Mouse (Mus musculus): ENCODE measurements around the gene Ankrd55. TPM values are rescaled to one million over a fixed set of nuclear protein-coding genes. Genes with fewer than 3 reads are reported as not detected.

Ankrd55 gene
- polyA plus RNA-seq, 1 experiment = 10.0 TPM

GRCm38 (mm10) chr13:112363218-112363617 is 75.0 kb downstream of the Ankrd55 start:
- peak overlapping the region; percentile 53 for H3K4me3 ChIP-seq (ENCODE audit: control insufficient read depth, low read depth, low read length)
- peaks cover 14% of the 10 kb centered on the region for H3K4me1 ChIP-seq (ENCODE audit: control insufficient read depth, insufficient read depth, low read length)
- H3K36me3 ChIP-seq (ENCODE audit: control insufficient read depth, insufficient read depth, low read length) = no peaks in the 10 kb centered on the region
- H3K27ac ChIP-seq (ENCODE audit: control insufficient read depth, insufficient read depth, low read depth, low read length) = no peak overlapping the region
- TF ChIP-seq CTCF (IDR thresholded peaks at IDR 0.05; ENCODE audit: control insufficient read depth, insufficient read depth, insufficient replicate concordance, low read depth, low read length) (no peak), POLR2A (IDR thresholded peaks at IDR 0.05; ENCODE audit: control insufficient read depth, low read depth, low read length) (no peak)
- H3K27me3 ChIP-seq (ENCODE audit: control insufficient read depth, insufficient read depth, low read length) = no peaks in the 10 kb centered on the region

DNA sequence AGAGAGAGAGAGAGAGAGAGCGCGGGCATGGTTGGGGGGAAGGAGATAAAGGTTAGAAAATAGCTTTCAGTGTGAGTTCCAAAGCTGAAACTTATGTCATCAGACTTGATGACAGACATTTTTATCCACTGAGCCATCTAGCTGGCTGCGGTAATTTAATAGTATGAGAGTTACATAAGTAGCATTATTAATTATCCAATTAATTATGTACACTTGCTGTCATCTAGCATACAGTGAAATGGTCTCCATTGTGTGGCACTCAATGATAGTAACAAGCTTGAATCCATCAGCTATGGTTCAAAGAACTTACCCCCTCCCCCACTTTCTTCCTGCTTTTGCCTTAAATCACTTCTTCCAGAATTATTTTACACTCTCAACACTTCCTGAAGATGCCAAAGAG is 75.5 kb downstream of the Ankrd55 start:
- H3K36me3 ChIP-seq (ENCODE audit: control insufficient read depth, insufficient read depth, low read length) = no peaks in the 10 kb centered on the region
- TF ChIP-seq CTCF (IDR thresholded peaks at IDR 0.05; ENCODE audit: control insufficient read depth, insufficient read depth, insufficient replicate concordance, low read depth, low read length) = no peak
- TF ChIP-seq POLR2A (IDR thresholded peaks at IDR 0.05; ENCODE audit: control insufficient read depth, low read depth, low read length) = no peak
- H3K27me3 ChIP-seq (ENCODE audit: control insufficient read depth, insufficient read depth, low read length) = no peaks in the 10 kb centered on the region
- no peak overlapping the region for H3K27ac ChIP-seq (ENCODE audit: control insufficient read depth, insufficient read depth, low read depth, low read length)
- H3K4me3 ChIP-seq (ENCODE audit: control insufficient read depth, low read depth, low read length) = peak overlapping the region; percentile 53; the same call in 1 of the 2 replicates
- peaks cover 16% of the 10 kb centered on the region for H3K4me1 ChIP-seq (ENCODE audit: control insufficient read depth, insufficient read depth, low read length)

DNA sequence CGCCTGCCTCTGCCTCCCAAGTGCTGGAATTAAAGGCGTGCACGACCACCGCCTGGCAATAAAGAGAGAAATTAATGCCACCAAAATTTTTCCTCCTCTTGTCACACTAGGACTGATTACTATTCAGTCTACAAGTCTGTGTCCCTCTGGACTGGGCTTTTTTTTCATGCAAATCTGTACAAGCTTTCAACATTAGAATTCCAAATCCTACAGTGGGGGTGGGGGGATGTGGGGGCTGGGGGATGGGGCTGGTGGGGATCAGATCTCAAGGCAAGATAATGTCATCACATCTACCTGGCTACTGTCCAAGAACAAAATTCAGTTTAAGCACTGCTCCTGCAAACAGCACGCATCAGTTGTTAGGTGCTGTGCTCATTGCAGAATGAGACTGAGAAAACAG is 76.4 kb downstream of the Ankrd55 start:
- Histone ChIP-seq H3K4me3 (ENCODE audit: control insufficient read depth, low read depth, low read length) (no peak overlapping the region), H3K27ac (ENCODE audit: control insufficient read depth, insufficient read depth, low read depth, low read length) (no peak overlapping the region), H3K4me1 (ENCODE audit: control insufficient read depth, insufficient read depth, low read length) (peaks cover 18% of the 10 kb centered on the region), H3K27me3 (ENCODE audit: control insufficient read depth, insufficient read depth, low read length) (no peaks in the 10 kb centered on the region), H3K36me3 (ENCODE audit: control insufficient read depth, insufficient read depth, low read length) (no peaks in the 10 kb centered on the region)
- TF ChIP-seq POLR2A (IDR thresholded peaks at IDR 0.05; ENCODE audit: control insufficient read depth, low read depth, low read length) (no peak), CTCF (IDR thresholded peaks at IDR 0.05; ENCODE audit: control insufficient read depth, insufficient read depth, insufficient replicate concordance, low read depth, low read length) (no peak)

DNA sequence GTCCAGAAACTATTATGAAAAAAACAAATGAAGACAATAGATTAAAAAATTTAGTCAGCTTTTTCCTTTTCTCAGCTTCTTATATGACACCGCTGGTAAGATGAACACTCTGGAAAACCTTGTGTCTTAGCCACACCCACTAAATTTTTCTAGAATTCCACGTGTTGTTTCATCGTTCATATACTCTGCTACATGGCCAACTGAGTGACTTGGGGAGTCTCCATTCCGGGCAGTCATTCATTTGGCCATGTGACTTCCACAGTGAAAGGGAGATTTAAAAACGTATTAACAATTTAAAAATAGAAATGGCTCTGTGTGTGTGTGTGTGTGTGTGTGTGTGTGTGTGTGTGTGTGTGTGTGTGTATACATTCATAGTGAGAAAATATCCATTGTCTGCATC is 77.1 kb downstream of the Ankrd55 start:
- no peak overlapping the region for H3K27ac ChIP-seq (ENCODE audit: control insufficient read depth, insufficient read depth, low read depth, low read length)
- H3K27me3 ChIP-seq (ENCODE audit: control insufficient read depth, insufficient read depth, low read length) = no peaks in the 10 kb centered on the region
- TF ChIP-seq POLR2A (IDR thresholded peaks at IDR 0.05; ENCODE audit: control insufficient read depth, low read depth, low read length) (no peak), CTCF (IDR thresholded peaks at IDR 0.05; ENCODE audit: control insufficient read depth, insufficient read depth, insufficient replicate concordance, low read depth, low read length) (no peak)
- H3K4me3 ChIP-seq (ENCODE audit: control insufficient read depth, low read depth, low read length) = no peak overlapping the region
- peaks cover 18% of the 10 kb centered on the region for H3K4me1 ChIP-seq (ENCODE audit: control insufficient read depth, insufficient read depth, low read length)
- H3K36me3 ChIP-seq (ENCODE audit: control insufficient read depth, insufficient read depth, low read length) = no peaks in the 10 kb centered on the region

GRCm38 (mm10) chr13:112365762-112366161 is 77.5 kb downstream of the Ankrd55 start:
- H3K4me1 ChIP-seq (ENCODE audit: control insufficient read depth, insufficient read depth, low read length) = peaks cover 18% of the 10 kb centered on the region
- TF ChIP-seq POLR2A (IDR thresholded peaks at IDR 0.05; ENCODE audit: control insufficient read depth, low read depth, low read length) (no peak), CTCF (IDR thresholded peaks at IDR 0.05; ENCODE audit: control insufficient read depth, insufficient read depth, insufficient replicate concordance, low read depth, low read length) (no peak)
- no peak overlapping the region for H3K27ac ChIP-seq (ENCODE audit: control insufficient read depth, insufficient read depth, low read depth, low read length)
- H3K4me3 ChIP-seq (ENCODE audit: control insufficient read depth, low read depth, low read length) = peak overlapping the region; percentile 45
- no peaks in the 10 kb centered on the region for H3K27me3 ChIP-seq (ENCODE audit: control insufficient read depth, insufficient read depth, low read length)
- H3K36me3 ChIP-seq (ENCODE audit: control insufficient read depth, insufficient read depth, low read length) = no peaks in the 10 kb centered on the region

DNA sequence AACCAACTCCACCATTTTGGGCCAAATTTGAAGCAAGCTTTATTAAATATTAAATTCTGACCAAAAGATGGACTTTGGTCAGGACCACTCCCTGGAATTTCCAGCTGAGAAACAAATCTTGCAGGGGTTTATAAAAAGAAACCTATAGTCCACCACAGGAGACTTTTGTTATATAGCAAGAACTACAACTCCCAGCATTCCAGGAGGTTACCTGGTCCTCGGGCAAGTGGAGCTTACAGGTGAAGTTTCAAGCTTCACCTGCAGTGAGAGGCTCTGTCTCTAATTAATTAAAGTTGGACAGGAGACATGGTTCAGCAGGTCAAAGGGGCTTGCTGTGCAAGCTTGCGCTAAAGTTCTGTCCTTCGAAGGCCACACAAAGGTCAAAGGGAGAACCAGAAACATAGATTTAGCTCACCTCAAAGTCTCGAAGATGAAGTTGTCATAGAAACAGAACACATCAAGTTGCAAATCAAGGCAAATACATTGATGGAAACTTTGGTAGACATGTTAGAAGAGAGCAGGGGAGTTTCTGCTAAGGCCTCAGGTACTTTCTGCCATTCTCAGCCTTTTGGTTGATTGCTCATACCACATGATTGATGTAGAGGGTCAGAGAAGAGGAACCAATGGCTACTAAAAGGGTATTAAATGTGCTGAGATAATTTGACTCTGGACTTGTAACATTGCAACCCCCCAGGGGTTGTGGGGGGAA is 78.2 kb downstream of the Ankrd55 start:
- Histone ChIP-seq H3K4me3 (ENCODE audit: control insufficient read depth, low read depth, low read length) (peak overlapping the region; percentile 68), H3K27ac (ENCODE audit: control insufficient read depth, insufficient read depth, low read depth, low read length) (no peak overlapping the region), H3K27me3 (ENCODE audit: control insufficient read depth, insufficient read depth, low read length) (no peaks in the 10 kb centered on the region), H3K4me1 (ENCODE audit: control insufficient read depth, insufficient read depth, low read length) (peaks cover 18% of the 10 kb centered on the region), H3K36me3 (ENCODE audit: control insufficient read depth, insufficient read depth, low read length) (no peaks in the 10 kb centered on the region)
- TF ChIP-seq CTCF (IDR thresholded peaks at IDR 0.05; ENCODE audit: control insufficient read depth, insufficient read depth, insufficient replicate concordance, low read depth, low read length) (no peak), POLR2A (IDR thresholded peaks at IDR 0.05; ENCODE audit: control insufficient read depth, low read depth, low read length) (no peak)

GRCm38 (mm10) chr13:112371729-112372128 is 83.5 kb downstream of the Ankrd55 start:
- H3K27me3 ChIP-seq (ENCODE audit: control insufficient read depth, insufficient read depth, low read length) = no peaks in the 10 kb centered on the region
- H3K36me3 ChIP-seq (ENCODE audit: control insufficient read depth, insufficient read depth, low read length) = no peaks in the 10 kb centered on the region
- no peak overlapping the region for H3K4me3 ChIP-seq (ENCODE audit: control insufficient read depth, low read depth, low read length)
- TF ChIP-seq CTCF (IDR thresholded peaks at IDR 0.05; ENCODE audit: control insufficient read depth, insufficient read depth, insufficient replicate concordance, low read depth, low read length) (no peak), POLR2A (IDR thresholded peaks at IDR 0.05; ENCODE audit: control insufficient read depth, low read depth, low read length) (no peak)
- peaks cover 12% of the 10 kb centered on the region for H3K4me1 ChIP-seq (ENCODE audit: control insufficient read depth, insufficient read depth, low read length)
- no peak overlapping the region for H3K27ac ChIP-seq (ENCODE audit: control insufficient read depth, insufficient read depth, low read depth, low read length)

All from testis, adult 2 months (tissue).